ENCODE assay signal across 13 mouse cellular contexts in the genomic region with DNA sequence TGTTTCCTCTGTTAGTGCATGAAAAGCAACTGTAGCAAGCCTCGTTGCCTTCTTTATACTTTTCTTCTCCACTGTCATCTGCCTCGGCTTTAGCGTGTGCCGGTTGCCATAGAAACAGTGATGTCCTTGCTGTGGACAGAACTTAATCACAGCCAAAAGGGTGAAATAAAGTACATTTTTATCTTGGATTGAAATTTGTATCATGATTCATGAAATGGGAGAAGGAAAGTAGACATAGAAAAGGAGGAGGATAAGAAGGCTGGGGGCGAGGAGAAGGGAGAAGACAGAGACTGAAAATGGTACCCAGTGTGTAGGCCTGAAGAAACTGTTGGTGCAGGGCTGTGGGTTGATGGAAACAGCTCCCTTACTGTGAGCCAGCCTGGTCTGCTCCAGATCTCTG.
DNase-seq lines count a peak whose midpoint lies in the region.
"Had no signal": no experiment of that assay in that cellular context is flagged by ENCODE, and none has a peak within 500 bp of the region (broad histone marks: within the 10 kb centered on the region; RNA-seq: fewer than 3 reads in every experiment).

No protein-coding gene starts in this region.

- peak; percentile 27 for DNase-seq in adrenal gland, postnatal 14 days
- DNase-seq in adrenal gland, adult 18-20 months (ENCODE audit: low spot score in 2 of 2) = no peak
- peak; percentile 10 for DNase-seq in layer of hippocampus, adult 11-12 months (ENCODE audit: low spot score)
- no peak for DNase-seq in layer of hippocampus, postnatal 25 days (ENCODE audit: extremely low spot score in 1 of 2, low spot score in 1 of 2)
- DNase-seq in right cerebral cortex, adult 2 months (ENCODE audit: low spot score in 2 of 2) = peak; percentile 43 to 49
- no peak for DNase-seq in right cerebral cortex, postnatal 4 days
- no peak for DNase-seq in urinary bladder, postnatal 10 days (ENCODE audit: low spot score)
- DNase-seq in cerebellum, postnatal 25 days = no peak
- DNase-seq: cerebellum, adult 11-12 months; cerebellum, postnatal 36 days; gastrocnemius, postnatal 36 days; heart, postnatal 14 days; liver, embryonic 13.5 days had no signal

Comparison
In these comparisons a context has a peak if more than half of its experiments do, and no peak if none do; other contexts are left out.
1. DNase-seq: peak in adrenal gland, postnatal 14 days (single experiment), layer of hippocampus, adult 11-12 months (single experiment) and right cerebral cortex, adult 2 months (2 of 2); none in adrenal gland, adult 18-20 months (0 of 2), layer of hippocampus, postnatal 25 days (0 of 2), right cerebral cortex, postnatal 4 days (single experiment), urinary bladder, postnatal 10 days (single experiment) and cerebellum, postnatal 25 days (0 of 2).